Mouse (Mus musculus) hindlimb bud, embryonic 11.5 days (tissue): ENCODE data around the gene Serpina3g.
"Not testable (repeated sequence)": the region's sequence is repeated elsewhere in the genome, so short reads cannot be mapped to it uniquely, and the experiment has no call there.

ENCODE experiments used
- DNase-seq: peaks from one replicate; pipeline ENCODE4 v3.0.0-alpha.2; 2012; ENCODE audit warnings: low read depth, low spot score; ENCODE audit errors: extremely low spot score

Gene Serpina3g

GRCm38 (mm10) chr12:104235915-104236314, at the start of gene Serpina3g:
TSS of gene Serpina3g (plus strand) at chr12:104236245.
- no peak for DNase-seq

GRCm38 (mm10) chr12:104189246-104189645, 46.8 kb upstream of the Serpina3g start:
- no peak for DNase-seq

GRCm38 (mm10) chr12:104190852-104191251, 45.2 kb upstream of the Serpina3g start:
- DNase-seq: no peak

- DNase-seq: no peak
Measured at GRCm38 (mm10) chr12:104209149-104209548, 26.9 kb upstream of the Serpina3g start.

GRCm38 (mm10) chr12:104209802-104210201, 26.2 kb upstream of the Serpina3g start:
- DNase-seq: no peak

- no peak for DNase-seq
Measured at GRCm38 (mm10) chr12:104213689-104214444, 22.2 kb upstream of the Serpina3g start.

GRCm38 (mm10) chr12:104214445-104214753, 21.6 kb upstream of the Serpina3g start, which contains the start of gene Serpina3f:
TSS of gene Serpina3f (plus strand) at chr12:104214544.
- no peak for DNase-seq

- no peak for DNase-seq
Measured at GRCm38 (mm10) chr12:104215249-104215648, 20.8 kb upstream of the Serpina3g start.

GRCm38 (mm10) chr12:104221616-104222015, 14.4 kb upstream of the Serpina3g start:
- DNase-seq: no peak

GRCm38 (mm10) chr12:104223690-104224089, 12.4 kb upstream of the Serpina3g start:
- DNase-seq: no peak

GRCm38 (mm10) chr12:104224598-104225300, 11.3 kb upstream of the Serpina3g start:
- DNase-seq: no peak

GRCm38 (mm10) chr12:104230762-104231161, 5.3 kb upstream of the Serpina3g start:
- no peak for DNase-seq

- DNase-seq: not testable (repeated sequence)
Measured at GRCm38 (mm10) chr12:104238048-104238447, 2.0 kb downstream of the Serpina3g start.

GRCm38 (mm10) chr12:104243307-104243706, 7.3 kb downstream of the Serpina3g start:
- no peak for DNase-seq

GRCm38 (mm10) chr12:104245092-104245491, 9.0 kb downstream of the Serpina3g start:
- no peak for DNase-seq

GRCm38 (mm10) chr12:104245595-104245994, 9.6 kb downstream of the Serpina3g start:
- DNase-seq: no peak

- DNase-seq: no peak
Measured at GRCm38 (mm10) chr12:104247553-104248002, 11.5 kb downstream of the Serpina3g start.

GRCm38 (mm10) chr12:104248231-104248630, 12.2 kb downstream of the Serpina3g start:
- DNase-seq: no peak

- no peak for DNase-seq
Measured at GRCm38 (mm10) chr12:104261041-104261440, 25.0 kb downstream of the Serpina3g start.

- no peak for DNase-seq
Measured at GRCm38 (mm10) chr12:104262863-104263262, 26.8 kb downstream of the Serpina3g start, which contains the start of gene Serpina3i. TSS of gene Serpina3i (plus strand) at chr12:104263122.

- no peak for DNase-seq
Measured at GRCm38 (mm10) chr12:104266374-104266773, 30.3 kb downstream of the Serpina3g start.
